Mouse (Mus musculus): ENCODE measurements around the gene Ercc5. TPM values are rescaled to one million over a fixed set of nuclear protein-coding genes. Genes with fewer than 3 reads are reported as not detected.
A peak's percentile ranks its signal among the peaks of the same experiment; 100 is the strongest.

The Ercc5 gene
- polyA plus RNA-seq (2016; fragmentation: Nextera tagmentation; extraction: Ambion mirVana): 44.5 and 45.0 TPM in 2 replicates

DNA sequence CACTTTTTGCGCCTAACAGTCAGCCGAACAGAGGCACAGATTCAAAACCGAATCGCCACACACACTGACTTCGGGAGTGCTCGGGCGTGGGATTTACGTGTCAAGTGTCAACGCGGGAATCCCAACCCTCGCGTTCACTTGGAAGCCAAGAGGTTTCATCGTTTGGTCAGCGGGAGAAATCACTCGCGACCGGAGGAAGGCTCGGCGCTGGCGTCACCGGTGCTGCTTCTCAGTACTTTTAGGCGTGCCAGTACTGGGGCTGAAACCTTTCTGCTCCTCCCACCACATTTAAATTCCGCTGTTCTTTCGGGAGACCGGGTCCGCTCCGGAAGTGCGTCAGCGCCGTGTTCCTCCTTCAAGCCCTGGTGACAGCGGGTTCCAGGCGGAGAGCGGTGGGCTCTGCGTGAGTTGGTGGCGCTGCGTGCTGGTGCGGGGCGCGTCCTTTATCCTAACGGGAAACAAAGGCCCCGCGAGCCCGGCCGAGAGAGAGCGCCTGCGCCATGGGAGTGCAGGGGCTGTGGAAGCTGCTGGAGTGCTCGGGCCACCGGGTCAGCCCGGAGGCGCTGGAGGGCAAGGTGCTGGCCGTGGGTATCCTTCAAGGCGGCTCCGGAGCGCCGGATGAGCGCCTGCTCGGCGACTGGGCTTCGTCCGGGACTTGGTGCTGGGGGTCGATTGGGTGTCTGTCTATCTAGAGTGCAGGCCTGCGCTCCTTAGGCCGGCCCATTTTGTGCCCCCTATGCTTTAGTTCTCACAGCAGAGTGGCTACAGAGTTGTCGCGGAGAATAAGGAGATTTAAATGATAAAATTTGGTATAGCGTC, at the start of gene Ercc5:
Gene Ercc5 (plus strand): TSS at position 182 of the 819 bp plus-strand sequence.
- Histone ChIP-seq H3K4me2 (peak within 1 kb of the TSS; percentile 62), H3K27me3 (no peaks in the 10 kb centered on the region), H3K9ac (peak within 1 kb of the TSS; percentile 71), H3K27ac (peak within 1 kb of the TSS; percentile 97), H3K4me3 (replicated peaks) (peak within 1 kb of the TSS; percentile 59), H3K36me3 (replicated peaks) (peaks cover 13% of the 10 kb centered on the region), H3K4me1 (no peaks in the 10 kb centered on the region; the same call in 1 of the 2 replicates), H3K9me3 (no peaks in the 10 kb centered on the region)
- peak; percentile 96 for ATAC-seq (ENCODE audit: low FRiP score)
- under 1% methylated on average over 66 of the region's 66 CpGs for WGBS

DNA sequence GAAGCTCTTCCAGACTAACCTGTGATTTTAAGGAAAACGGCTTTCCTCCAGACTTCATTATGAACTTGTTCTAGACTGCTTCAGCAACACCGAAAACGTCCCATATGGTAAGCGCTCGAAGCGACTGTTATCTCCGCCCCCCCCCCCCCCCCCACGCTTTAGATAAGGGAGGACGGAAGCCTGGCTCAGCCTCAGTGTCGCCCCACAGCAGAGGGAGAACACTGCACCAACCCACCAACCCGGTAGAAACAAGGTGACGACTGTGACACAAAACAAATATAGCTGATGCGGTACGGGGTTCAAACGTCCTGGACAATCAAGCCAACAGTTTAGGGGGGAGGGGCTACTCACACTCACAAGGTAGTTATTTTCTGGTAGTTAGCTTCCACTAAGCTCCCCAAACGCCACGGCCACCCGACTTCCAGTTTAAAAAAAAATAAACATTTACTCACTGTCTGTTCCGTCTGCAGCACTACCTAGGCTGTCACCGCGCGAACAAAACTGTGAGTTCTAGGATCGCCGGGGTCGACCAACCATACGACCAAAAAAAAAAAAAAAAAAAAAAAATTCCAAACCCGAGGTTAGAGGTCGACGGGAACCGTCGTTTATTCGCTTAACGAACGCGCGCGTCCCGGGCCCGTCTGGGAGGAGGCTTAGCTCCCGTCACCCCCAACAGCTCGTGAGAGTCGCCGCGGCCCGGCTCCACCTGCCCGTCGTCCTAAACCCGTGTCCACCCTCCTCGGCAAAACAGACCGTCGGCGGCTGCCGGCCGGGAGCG, 45.9 kb upstream of the Ercc5 start:
- Histone ChIP-seq H3K4me3 (replicated peaks) (peak overlapping the region; percentile 83), H3K27me3 (no peaks in the 10 kb centered on the region), H3K4me2 (peak overlapping the region; percentile 68), H3K36me3 (replicated peaks) (peaks cover 29% of the 10 kb centered on the region), H3K9me3 (no peaks in the 10 kb centered on the region), H3K9ac (peak overlapping the region; percentile 88), H3K27ac (peak overlapping the region; percentile 93), H3K4me1 (peaks cover 13% of the 10 kb centered on the region)
- under 1% methylated on average over 55 of the region's 55 CpGs for WGBS
- ATAC-seq (ENCODE audit: low FRiP score): peak; percentile 85

DNA sequence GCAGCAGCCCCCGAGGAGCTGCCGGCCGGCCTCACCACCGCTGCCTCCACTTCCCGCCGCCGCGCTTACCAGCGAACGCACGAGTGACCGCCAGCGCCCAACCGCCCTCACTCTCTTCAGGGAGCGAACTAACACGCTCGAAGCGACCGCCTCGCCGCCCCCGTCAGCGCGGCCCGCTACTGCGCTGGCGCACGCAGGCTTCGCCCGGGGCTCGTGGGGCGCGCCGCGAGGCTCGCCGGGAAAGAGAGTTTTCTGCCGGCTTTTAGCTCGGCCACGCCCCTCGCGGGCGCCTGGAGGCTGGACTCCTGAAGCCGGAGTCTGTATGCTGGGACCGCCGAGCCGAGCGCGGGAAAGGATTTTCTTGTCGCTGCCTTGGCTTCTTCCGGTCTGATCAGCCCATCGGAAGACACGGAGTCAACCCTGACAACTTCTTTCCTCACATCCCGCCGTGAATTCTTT, 45.3 kb upstream of the Ercc5 start, which contains the start of gene Tex30:
Gene Tex30 (minus strand): TSS at position 183 of the 459 bp plus-strand sequence.
- Histone ChIP-seq H3K4me1 (peaks cover 13% of the 10 kb centered on the region), H3K4me3 (replicated peaks) (peak within 1 kb of the TSS; percentile 83), H3K36me3 (replicated peaks) (peaks cover 24% of the 10 kb centered on the region), H3K4me2 (peak within 1 kb of the TSS; percentile 68), H3K27me3 (no peaks in the 10 kb centered on the region), H3K9ac (peak within 1 kb of the TSS; percentile 88), H3K9me3 (no peaks in the 10 kb centered on the region), H3K27ac (peak within 1 kb of the TSS; percentile 93)
- under 1% methylated on average over 55 of the region's 55 CpGs for WGBS
- ATAC-seq (ENCODE audit: low FRiP score): peak; percentile 97

DNA sequence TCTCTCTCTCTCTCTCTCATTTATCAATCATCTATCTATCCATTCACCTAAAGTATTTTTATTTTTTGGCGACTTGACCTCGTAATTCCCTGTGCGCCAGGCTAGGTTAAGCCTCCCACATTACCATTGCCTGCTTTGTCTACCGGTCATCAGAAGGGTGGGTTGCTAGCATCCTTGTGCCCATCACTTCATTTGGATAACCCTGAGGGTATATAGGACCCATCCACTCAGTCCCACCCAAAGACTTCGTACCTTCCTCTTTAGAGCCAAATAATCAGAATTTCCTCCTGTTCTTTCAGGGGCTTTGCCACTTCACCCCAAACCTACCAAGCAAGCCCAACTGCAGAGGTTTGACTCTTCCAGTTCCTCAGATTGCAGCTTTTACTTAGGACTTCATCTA, 44.6 kb upstream of the Ercc5 start:
- Histone ChIP-seq H3K4me2 (peak overlapping the region; percentile 68), H3K9me3 (no peaks in the 10 kb centered on the region), H3K27ac (no peak overlapping the region), H3K36me3 (replicated peaks) (peaks cover 24% of the 10 kb centered on the region), H3K4me1 (peaks cover 13% of the 10 kb centered on the region), H3K27me3 (no peaks in the 10 kb centered on the region), H3K4me3 (replicated peaks) (peak overlapping the region; percentile 83), H3K9ac (peak overlapping the region; percentile 88)
- peak; percentile 43; the same call in 1 of the 2 replicates for ATAC-seq (ENCODE audit: low FRiP score)
- WGBS: 15% methylated on average over 5 of the region's 5 CpGs

DNA sequence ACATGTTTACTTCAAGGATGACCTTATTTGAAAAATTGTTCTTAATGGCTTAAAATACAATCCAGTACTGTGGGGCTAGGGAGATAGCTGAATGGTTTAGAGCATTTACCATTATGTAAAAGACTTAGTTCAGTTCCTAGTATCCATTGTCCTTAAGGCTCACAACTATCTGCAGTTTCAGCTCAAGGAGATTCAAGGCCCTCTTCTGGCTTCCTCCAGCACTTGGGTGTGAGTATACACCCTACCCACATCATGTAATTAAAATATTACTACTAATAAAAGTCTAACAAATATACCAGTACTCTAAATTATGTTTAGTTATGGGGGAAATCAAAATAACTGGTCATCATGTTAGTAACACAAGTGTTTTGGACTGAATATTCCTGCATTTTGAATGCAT, 30.0 kb upstream of the Ercc5 start:
- no peak for ATAC-seq (ENCODE audit: low FRiP score)
- H3K36me3 ChIP-seq (replicated peaks): peaks cover 30% of the 10 kb centered on the region
- H3K27ac ChIP-seq: no peak overlapping the region
- no peaks in the 10 kb centered on the region for H3K9me3 ChIP-seq
- H3K27me3 ChIP-seq: no peaks in the 10 kb centered on the region
- no peak overlapping the region for H3K9ac ChIP-seq
- H3K4me1 ChIP-seq: peaks cover 18% of the 10 kb centered on the region
- H3K4me2 ChIP-seq: peak overlapping the region; percentile 79
- H3K4me3 ChIP-seq (replicated peaks): peak overlapping the region; percentile 75

DNA sequence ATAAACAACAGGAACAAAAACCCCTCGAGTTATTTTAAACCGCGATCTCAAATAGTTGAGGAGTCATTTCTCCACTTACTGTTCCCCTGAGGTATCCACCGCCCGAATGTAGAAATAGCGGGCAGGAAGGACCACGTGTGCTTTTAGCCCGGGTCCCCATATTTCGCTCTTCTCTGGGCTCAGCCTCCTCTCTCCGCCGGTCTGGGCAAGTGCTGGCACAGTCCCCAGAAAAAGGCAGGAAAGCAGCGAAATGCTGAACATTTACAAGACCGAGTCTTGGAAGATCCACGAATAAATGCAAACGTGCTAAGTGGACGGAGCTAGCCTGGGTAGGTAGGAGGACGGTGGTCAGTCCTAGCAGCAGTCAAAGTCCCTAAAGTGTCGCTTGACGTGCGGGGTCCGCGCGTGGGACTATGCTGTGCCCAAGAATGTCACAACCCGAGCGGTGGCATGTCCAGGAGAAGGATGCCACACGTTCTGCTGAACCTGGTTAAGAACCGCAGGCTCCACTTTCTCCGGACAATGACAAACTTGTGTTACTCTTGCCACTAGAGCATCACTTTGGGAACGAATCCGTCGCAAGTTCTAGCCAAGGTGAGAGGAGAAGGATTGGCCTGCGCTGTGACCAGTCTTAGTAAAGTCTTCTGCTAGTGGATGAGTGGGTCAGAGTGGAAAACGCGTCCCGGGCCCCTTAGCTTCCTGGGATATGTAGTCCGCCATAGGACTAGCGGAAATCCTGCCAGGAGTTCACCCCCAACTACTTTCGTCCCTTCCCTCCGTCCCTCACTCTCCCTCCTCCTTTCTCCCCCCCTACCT, 29.1 kb upstream of the Ercc5 start, which contains the start of the genes Kdelc1 and Bivm:
Gene Kdelc1 (minus strand): TSS at position 570 of the 816 bp plus-strand sequence.
Gene Bivm (plus strand): TSS at position 719 of the 816 bp plus-strand sequence.
- peak; percentile 96 for ATAC-seq (ENCODE audit: low FRiP score)
- H3K9ac ChIP-seq: peak within 1 kb of the TSS; percentile 88
- peak within 1 kb of the TSS; percentile 97 for H3K27ac ChIP-seq
- H3K9me3 ChIP-seq: no peaks in the 10 kb centered on the region
- H3K27me3 ChIP-seq: no peaks in the 10 kb centered on the region
- peaks cover 22% of the 10 kb centered on the region for H3K36me3 ChIP-seq (replicated peaks)
- H3K4me3 ChIP-seq (replicated peaks): peak within 1 kb of the TSS; percentile 75
- H3K4me2 ChIP-seq: peak within 1 kb of the TSS; percentile 79
- under 1% methylated on average over 39 of the region's 39 CpGs for WGBS
- peaks cover 18% of the 10 kb centered on the region for H3K4me1 ChIP-seq

DNA sequence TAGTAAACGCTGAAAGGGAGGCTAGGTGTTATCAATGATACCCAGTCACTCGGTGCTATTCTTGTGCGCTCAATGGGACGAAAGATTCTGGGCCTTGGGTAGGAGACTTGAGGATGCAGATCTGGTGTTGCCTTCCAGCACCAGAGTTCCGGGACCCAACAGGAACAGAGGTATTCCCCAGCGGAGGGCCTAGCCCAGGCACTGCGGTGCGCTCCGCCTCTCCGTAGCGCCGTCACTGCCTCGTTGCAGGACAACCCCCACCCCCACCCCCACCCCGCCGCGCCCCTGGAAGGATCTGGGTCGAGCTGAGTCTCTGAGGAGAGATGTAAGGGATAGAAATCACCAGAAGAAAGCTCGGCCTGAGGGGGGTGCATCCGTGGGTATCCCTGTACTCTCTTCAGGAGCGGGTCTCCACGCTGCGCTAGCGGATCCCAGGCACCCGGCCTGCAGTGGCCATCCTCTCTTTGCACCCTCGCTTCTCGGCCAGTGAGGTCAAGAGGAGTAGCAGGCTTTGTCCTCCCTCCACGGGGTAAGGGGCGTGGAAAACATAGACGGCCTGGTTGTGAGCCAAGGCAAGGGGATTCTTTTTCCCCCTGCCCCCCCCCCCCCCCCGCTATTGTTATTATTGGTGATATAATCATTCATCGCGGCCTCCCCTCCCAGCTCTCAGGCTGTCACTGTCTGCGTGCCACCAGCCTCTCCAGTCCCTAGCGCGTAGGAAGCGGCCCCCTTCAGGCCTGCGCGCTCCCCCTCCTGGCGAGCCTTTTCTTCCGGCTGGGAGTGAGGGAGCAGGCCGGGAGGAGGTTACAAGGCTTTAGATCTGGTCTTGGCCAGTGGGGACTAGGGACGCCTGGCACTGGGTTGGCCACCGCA, 28.1 kb upstream of the Ercc5 start:
- H3K9me3 ChIP-seq: no peaks in the 10 kb centered on the region
- H3K4me3 ChIP-seq (replicated peaks): peak overlapping the region; percentile 75
- H3K27me3 ChIP-seq: no peaks in the 10 kb centered on the region
- peak; percentile 89 for ATAC-seq (ENCODE audit: low FRiP score)
- peaks cover 18% of the 10 kb centered on the region for H3K4me1 ChIP-seq
- peaks cover 16% of the 10 kb centered on the region for H3K36me3 ChIP-seq (replicated peaks)
- peak overlapping the region; percentile 88 for H3K9ac ChIP-seq
- H3K27ac ChIP-seq: peak overlapping the region; percentile 97
- under 1% methylated on average over 43 of the region's 43 CpGs for WGBS
- H3K4me2 ChIP-seq: peak overlapping the region; percentile 79

DNA sequence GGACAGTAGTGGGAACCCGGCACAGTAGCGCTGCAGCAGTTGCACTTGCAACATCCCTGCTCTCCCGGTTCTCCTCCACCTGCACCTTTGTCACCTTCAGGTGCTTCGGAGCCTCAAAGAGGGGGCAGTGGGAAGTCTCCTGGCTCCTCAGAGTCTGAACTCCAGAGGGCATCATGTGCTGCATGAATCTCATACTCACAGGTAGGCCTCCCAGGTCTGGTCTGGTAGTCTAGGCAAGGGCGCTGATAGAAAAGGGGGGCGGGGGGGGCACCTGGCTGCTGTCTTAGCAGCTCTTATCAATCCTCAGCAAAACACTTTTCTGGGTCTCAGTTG, 27.5 kb upstream of the Ercc5 start:
- WGBS: 4% methylated on average over 6 of the region's 6 CpGs
- Histone ChIP-seq H3K27me3 (no peaks in the 10 kb centered on the region), H3K4me1 (peaks cover 18% of the 10 kb centered on the region), H3K4me2 (peak overlapping the region; percentile 79), H3K4me3 (replicated peaks) (peak overlapping the region; percentile 75), H3K27ac (peak overlapping the region; percentile 97), H3K9ac (peak overlapping the region; percentile 88), H3K36me3 (replicated peaks) (peaks cover 10% of the 10 kb centered on the region), H3K9me3 (no peaks in the 10 kb centered on the region)
- no peak for ATAC-seq (ENCODE audit: low FRiP score)

DNA sequence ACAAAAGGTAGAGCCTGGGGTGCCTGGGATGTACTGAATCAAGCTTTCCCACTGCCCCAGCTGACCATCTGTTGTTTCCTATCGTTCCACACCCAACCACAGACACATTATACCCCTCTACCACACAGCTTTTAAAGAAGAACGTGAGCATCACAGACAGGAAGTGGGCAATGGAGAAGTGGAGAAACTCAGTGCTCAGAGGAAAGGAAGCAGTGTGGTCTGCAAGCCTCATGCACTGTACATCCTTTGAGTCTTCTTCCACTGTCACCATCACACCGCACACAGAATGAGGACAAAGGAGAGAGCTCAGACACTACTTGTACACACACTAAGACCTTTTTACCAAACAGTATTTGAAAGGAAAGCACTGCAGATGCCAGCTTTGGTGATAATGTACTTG, 25.3 kb upstream of the Ercc5 start:
- Histone ChIP-seq H3K9ac (no peak overlapping the region), H3K27ac (no peak overlapping the region), H3K4me3 (replicated peaks) (no peak overlapping the region), H3K4me2 (no peak overlapping the region), H3K4me1 (peaks cover 18% of the 10 kb centered on the region), H3K9me3 (no peaks in the 10 kb centered on the region), H3K36me3 (replicated peaks) (peaks cover 10% of the 10 kb centered on the region; the same call in 1 of the 2 replicates), H3K27me3 (no peaks in the 10 kb centered on the region)
- ATAC-seq (ENCODE audit: low FRiP score): no peak
- 90% methylated on average over 3 of the region's 3 CpGs for WGBS

DNA sequence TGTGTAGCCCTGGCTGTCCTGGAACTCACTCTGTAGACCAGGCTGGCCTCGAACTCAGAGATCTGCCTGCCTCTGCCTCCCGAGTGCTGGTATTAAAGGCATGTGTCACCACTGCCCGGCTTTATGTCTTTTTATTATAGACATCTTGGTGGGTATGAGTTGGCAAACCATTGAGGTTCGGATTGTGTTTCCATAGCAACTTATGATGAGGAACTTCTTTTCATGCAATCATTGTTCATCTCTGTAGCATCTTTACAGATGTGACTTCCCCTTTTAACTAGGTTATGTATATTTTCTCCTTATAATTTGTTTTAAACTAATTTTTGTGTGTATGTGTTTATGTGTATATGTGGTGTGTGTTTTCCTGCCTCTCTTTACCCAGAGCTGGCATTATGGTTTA, 22.0 kb upstream of the Ercc5 start:
- no peaks in the 10 kb centered on the region for H3K9me3 ChIP-seq
- H3K27me3 ChIP-seq: no peaks in the 10 kb centered on the region
- H3K27ac ChIP-seq: no peak overlapping the region
- peaks cover 7% of the 10 kb centered on the region for H3K4me1 ChIP-seq
- H3K9ac ChIP-seq: no peak overlapping the region
- peaks cover 31% of the 10 kb centered on the region for H3K36me3 ChIP-seq (replicated peaks)
- ATAC-seq (ENCODE audit: low FRiP score): no peak
- H3K4me2 ChIP-seq: no peak overlapping the region
- WGBS: 94% methylated on average over 4 of the region's 4 CpGs
- H3K4me3 ChIP-seq (replicated peaks): no peak overlapping the region

All from forebrain, embryonic 12.5 days (tissue).